Mouse (Mus musculus) cerebellum, postnatal 4 days (tissue): Measurements from ENCODE around the gene Gfpt1.

Source experiments
- DNase-seq, 2 experiments: peaks; one replicate each; pipeline ENCODE4 v3.0.0; 2022; ENCODE audit warnings: low spot score in 2 of 2, mixed read lengths in 1 of 2

Gfpt1 gene

GRCm38 (mm10) chr6:87100297-87101020 is 57.8 kb downstream of the Gfpt1 start:
- DNase-seq = no peak

GRCm38 (mm10) chr6:87101281-87101954 is 58.8 kb downstream of the Gfpt1 start:
- DNase-seq = peak; percentile 88 to 90

- DNase-seq = peak in 1 of 2 experiments; percentile 15
Measured at GRCm38 (mm10) chr6:87101955-87102353, 59.3 kb downstream of the Gfpt1 start.

GRCm38 (mm10) chr6:87102421-87102911 is 59.8 kb downstream of the Gfpt1 start:
- no peak for DNase-seq

- DNase-seq = no peak
Measured at GRCm38 (mm10) chr6:87103314-87103713, 60.7 kb downstream of the Gfpt1 start.

DNA sequence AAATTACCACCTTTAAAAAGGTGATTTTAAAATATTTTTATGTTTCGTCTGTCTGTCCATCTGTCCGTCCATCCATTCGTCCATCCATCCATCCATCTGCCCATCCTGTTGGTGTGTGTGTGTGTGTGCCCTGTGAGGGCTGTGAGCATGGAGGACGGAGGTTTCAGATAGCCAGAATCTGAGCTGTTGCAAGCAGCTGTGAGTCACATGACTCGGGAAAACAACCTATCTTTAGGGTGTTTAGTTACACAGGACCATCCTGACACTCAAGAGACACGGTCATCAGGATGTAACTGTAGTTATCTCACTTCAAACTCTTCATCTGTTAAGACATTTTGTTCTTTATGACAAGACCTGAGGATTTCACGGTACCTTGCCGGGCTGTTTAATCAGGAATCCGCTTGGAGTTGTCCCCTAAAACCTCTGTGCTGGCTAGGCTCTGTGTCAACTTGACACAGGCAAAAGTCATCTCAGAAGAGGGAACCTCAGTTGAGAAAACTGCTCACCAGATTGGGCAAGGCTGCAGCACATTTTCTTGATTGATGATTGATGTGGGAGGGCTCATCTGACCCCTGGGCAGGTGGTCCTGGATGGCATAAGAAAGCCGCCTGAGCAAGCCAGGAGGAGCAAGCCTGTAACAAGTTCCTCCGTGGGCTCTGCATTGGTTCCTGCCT is 61.6 kb downstream of the Gfpt1 start, which contains the start of gene D6Ertd527e:
TSS of gene D6Ertd527e (plus strand) at position 624 of the 674 bp plus-strand sequence.
- DNase-seq = no peak

DNA sequence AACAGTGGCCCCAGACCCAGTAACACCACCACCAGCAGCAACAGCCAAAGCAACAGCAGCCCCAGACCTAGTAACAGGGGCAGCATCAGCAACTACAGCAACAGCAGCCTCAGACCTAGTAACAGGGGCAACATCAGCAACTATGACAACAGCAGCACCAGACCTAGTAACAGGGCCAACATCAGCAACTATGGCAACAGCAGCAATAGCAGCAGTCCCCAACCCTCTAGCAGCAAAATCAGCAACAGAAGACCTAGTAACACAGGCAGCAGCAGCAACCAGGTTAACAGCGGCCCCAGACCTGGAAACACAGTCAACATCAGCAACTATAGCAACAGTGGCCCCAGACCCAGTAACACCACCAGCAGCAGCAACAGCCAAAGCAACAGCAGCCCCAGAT is 68.8 kb downstream of the Gfpt1 start:
- no peak for DNase-seq

DNA sequence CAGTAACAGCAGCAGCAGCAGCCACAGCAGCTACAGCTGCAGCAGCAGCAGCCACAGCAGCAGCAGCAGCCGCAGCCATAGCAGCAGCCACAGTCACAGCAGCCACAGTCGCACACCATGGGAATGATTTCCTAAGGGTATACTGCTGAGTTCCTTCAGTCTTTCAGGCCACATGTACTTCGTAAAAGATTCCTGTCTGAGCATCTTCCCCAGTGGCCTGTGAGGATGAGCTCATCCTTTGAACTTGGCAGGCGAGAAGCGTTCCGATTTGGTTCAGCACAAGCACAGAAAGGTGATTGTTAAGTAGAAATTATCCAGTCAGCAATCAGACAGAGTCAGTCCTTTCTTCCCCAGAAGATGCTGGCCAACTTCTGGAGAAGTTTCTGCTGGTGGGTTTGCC is 69.5 kb downstream of the Gfpt1 start:
- DNase-seq = no peak

DNA sequence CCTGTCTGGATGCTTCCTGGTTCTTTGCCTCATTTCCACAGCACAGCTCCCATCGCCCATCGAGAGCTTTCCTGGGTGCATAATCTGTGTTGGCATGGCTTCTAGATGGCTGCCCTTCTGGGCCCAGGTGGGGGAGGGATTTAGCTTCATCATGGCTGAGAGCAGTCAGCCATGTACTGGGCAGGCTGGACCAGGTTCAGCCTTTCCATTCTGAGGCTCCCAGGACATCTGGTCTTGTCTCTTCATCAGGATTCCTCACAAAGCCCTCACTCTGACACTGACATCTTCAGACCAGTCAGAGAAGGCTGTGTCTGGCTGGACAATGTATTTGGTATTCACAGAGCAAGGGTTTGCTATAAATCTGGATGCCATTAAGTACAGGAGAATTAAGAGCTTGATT is 73.3 kb downstream of the Gfpt1 start:
- peak in 1 of 2 experiments; percentile 22 for DNase-seq

GRCm38 (mm10) chr6:87116596-87116995 is 74.0 kb downstream of the Gfpt1 start:
- DNase-seq = no peak

- no peak for DNase-seq
Measured at GRCm38 (mm10) chr6:87119066-87119837, 76.6 kb downstream of the Gfpt1 start.

- DNase-seq = no peak
Measured at GRCm38 (mm10) chr6:87119975-87120374, 77.3 kb downstream of the Gfpt1 start.

DNA sequence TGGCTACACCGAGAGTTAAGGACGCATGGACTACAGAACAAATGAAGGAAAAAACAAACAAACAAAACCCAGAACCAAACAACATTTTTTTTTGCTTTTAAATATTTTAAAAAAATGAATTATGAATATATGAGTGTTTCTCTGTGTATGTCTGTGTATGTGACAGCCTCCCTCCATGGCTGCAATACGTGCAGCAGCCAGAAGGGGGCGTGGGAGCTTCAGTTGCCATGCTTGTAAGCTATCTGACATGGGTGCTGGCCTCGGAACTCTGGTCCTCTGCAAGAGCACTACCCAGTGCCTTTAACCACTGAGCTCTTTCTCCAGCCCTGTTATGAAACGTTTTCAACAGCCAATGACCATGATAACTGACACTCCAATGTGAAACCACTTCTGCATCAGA is 78.0 kb downstream of the Gfpt1 start:
- DNase-seq = no peak

GRCm38 (mm10) chr6:87121961-87122360 is 79.3 kb downstream of the Gfpt1 start:
- DNase-seq = no peak

DNA sequence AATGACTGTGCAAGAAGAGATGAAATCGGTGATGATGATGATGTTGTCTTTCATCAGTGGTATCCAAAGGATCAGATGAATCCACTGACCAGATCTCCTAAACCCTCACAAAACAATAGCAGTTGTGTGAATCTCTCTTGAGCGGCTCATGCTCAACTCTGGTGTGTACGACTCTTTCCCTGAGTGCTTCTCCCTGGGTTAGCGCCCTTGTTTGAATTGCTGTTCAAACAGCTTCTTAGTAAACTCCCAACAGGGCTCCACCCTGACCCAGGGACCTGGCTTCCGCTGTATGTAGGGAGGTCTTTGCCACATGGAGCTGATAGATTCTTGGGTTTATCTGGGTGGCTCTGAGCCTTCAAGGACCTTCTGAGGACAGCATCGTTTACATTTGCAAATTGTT is 80.8 kb downstream of the Gfpt1 start:
- DNase-seq = no peak

DNA sequence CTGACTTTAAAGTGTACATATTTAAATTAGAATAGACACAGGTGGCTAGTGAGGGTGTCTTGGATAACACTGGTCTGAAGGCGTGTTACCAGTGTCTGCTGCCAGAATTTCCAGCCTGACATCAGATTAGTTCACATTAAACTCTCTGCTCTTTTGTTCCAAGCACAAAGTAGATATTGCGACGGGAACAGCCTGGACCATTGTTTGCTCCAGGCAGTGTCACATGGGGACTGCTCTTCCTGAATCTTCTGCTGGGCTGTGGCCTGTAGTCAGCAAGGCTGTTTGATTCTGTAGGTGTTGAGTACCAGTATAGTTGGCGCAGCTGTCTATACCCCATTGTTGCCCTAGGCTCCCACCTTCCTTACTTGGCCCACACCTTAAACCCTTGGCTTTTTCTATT is 81.3 kb downstream of the Gfpt1 start:
- no peak for DNase-seq

DNA sequence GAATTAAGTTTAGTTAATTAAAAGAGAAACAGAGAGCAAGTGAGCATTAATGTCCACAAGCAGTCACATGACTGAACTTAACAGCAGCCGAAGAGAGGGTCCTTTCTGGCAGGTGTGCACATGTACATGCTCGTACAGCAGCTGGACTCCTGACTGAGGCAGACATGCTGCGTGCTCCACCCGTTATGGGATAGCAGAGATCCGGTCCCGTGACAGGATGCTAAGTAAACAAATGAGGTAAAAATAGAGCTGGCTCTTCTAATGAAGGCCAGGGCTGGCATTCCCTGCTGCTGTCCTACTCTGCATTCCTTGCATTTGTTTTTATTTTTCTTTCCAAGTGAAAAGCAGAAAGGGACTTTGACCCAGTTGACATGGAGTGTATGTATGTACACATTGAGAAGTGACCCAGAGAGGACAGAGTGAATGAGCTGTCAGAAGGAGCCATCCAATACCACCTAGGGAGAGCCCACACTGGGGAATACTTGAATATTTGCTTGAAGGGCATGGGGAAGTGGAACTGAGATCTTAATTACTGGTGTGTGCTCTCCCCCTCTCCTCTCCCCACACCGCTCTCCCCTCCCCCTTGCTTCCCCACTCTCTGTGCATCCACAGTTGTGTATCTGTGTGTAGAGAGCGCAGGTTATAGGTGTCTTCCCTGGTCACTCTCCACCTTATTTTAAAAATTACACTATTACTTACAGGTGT is 84.6 kb downstream of the Gfpt1 start:
- DNase-seq = no peak

DNA sequence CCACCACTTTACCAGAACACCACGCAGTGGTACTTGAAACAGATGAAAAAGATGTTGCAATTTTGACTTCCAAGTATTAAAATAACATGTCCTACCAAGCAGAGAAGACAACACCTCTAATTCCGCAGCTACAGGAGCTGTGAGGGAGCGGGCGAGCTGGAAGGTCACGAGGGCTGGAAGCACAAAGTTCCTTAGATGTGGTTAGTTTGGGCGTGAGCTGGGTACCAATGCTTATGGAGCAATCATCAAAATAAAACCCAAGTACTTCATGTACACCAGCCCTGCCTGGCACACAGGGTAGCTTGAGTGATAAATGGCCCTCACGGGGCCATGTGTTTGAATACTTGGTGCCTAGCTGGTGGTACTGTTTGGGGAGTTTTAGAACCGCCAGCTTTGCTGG is 87.2 kb downstream of the Gfpt1 start:
- DNase-seq = no peak

GRCm38 (mm10) chr6:87130628-87131027 is 88.0 kb downstream of the Gfpt1 start:
- no peak for DNase-seq

GRCm38 (mm10) chr6:87131078-87131477 is 88.4 kb downstream of the Gfpt1 start:
- DNase-seq = no peak

- DNase-seq = peak in 1 of 2 experiments; percentile 32
Measured at GRCm38 (mm10) chr6:87133520-87133919, 90.9 kb downstream of the Gfpt1 start.
